Mouse (Mus musculus): ENCODE data around the gene Gm6803.
"Not testable (repeated sequence)": the region's sequence is repeated elsewhere in the genome, so short reads cannot be mapped to it uniquely, and the experiment has no call there.

The Gm6803 gene

DNA sequence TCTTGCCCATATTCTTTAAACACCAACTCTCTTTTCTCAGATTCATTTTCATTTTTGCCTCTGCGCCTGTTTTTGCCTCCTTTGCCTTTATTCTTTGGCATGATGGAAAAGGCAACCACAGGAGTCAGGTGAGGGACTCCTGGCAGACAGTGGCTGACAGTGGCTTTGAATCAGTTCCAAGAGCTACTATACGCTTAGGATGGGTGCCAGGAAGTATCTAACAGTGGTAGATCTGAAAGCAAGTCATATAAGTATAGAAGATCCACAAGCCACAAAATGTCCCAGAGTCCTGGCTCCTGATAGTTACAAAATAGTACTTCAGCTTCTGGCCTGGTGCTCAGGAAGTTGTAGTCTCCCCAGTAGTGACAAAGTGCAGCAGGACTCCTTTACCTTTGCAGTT, at the start of gene Gm6803:
TSS of gene Gm6803 (minus strand) at position 101 of the 400 bp plus-strand sequence.
- not testable (repeated sequence) for DNase-seq (ENCODE audit: low read depth, low spot score)

- not testable (repeated sequence) for DNase-seq (ENCODE audit: low read depth, low spot score)
These were observed 26.7 kb upstream of the Gm6803 start for GRCm38 (mm10) chr12:88045226-88045625.

- not testable (repeated sequence) for DNase-seq (ENCODE audit: low read depth, low spot score)
These were observed 21.1 kb upstream of the Gm6803 start for GRCm38 (mm10) chr12:88039703-88040102.

DNA sequence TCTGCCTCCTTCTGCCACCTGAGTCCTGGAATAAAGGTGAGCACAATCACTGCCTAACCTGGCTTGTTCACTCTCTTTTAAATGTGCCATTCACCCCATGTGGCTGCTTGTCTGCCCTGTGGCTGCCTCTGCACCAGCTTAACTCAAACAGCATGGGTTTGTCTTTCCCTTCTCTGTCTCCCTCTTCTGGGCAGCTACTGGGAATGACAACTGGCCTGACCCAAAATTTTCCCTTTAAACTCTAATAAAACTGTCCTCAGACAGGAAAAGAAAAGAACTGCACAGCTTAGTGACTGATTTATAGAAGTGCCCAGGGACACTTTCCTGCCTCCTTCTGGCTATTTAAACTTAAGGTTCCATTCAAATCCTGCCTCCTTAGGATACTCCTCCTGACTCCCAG, 20.5 kb upstream of the Gm6803 start:
- not testable (repeated sequence) for DNase-seq (ENCODE audit: low read depth, low spot score)

DNA sequence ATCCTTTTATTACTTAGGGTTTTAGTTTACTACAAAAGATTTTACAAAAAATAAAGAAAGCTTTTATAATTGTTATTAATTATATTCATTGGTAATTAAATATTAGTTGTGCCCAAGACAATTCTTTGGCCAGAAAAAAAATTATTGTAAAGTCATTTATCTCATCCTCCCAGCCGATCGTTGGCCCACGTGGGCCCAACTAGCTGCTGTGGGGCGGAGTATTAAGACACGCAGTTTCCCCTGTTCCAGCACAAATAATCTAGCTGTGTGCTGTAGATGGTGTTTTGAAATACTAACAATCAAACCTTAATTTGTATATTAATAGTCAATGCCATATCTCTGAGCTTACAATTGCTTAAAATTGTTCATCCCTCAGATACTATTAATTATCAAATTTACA, 13.7 kb upstream of the Gm6803 start:
- not testable (repeated sequence) for DNase-seq (ENCODE audit: low read depth, low spot score)

DNA sequence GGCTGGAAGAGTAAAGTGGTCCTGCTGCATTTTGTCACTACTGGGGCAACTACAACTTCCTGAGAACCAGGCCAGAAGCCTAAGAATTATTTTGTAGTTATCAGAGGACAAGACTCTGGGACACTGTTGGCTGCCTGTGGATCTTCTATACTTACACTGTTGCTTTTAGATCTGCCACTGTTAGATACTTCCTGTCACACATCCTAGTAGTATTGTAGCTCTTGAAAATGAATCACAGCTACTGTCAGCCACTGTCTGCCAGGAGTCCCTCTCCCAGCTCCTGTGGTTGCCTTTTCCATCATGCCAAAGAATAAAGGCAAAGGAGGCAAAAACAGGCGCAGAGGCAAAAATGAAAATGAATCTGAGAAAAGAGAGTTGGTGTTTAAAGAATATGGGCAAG, 8.1 kb upstream of the Gm6803 start, which contains the start of gene Gm2056:
TSS of gene Gm2056 (plus strand) at position 301 of the 400 bp plus-strand sequence.
- DNase-seq (ENCODE audit: low read depth, low spot score): not testable (repeated sequence)

- not testable (repeated sequence) for DNase-seq (ENCODE audit: low read depth, low spot score)
These were observed 7.0 kb downstream of the Gm6803 start, which contains the start of gene Gm2075 for GRCm38 (mm10) chr12:88011548-88011947. TSS of gene Gm2075 (plus strand) at chr12:88011848.

- not testable (repeated sequence) for DNase-seq (ENCODE audit: low read depth, low spot score)
These were observed 14.5 kb downstream of the Gm6803 start for GRCm38 (mm10) chr12:88004118-88004517.

DNA sequence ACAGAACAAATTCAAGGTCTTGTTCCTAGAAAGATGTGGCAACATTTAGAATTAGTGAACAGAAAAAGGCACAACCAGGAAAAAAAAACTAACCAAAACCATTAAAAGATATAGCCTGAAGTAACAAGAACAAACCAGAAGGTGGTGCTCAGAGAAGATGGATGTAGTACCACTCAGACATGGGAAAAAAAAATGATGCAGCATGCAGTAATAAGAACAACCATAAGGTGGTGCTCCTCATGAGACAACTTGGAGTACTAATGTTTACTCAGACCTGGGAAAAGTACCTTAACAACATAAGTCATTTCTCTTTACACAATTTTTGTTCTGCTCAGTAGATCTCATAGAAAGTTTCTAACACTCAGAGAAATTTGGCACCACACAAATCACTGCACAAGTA, 34.6 kb downstream of the Gm6803 start:
- DNase-seq (ENCODE audit: low read depth, low spot score): not testable (repeated sequence)

All from retina, postnatal 7 days (tissue).